Mouse (Mus musculus) urinary bladder, postnatal 36 days (tissue): ENCODE results near the gene Polr3h.
"Not testable (repeated sequence)": the region's sequence is repeated elsewhere in the genome, so short reads cannot be mapped to it uniquely, and the experiment has no call there.

Source experiments
- DNase-seq, 2 experiments: peaks; one replicate each; pipeline ENCODE4 v3.0.0; 2022; ENCODE audit warnings: low spot score in 2 of 2, mixed read lengths in 1 of 2

Polr3h gene

GRCm38 (mm10) chr15:81917621-81918463 is 8.2 kb downstream of the Polr3h start:
- peak; percentile 41 to 67 for DNase-seq

GRCm38 (mm10) chr15:81917201-81917600 is 8.8 kb downstream of the Polr3h start:
- DNase-seq, result no peak

- no peak for DNase-seq
Observed at GRCm38 (mm10) chr15:81915663-81916062, 10.4 kb downstream of the Polr3h start.

GRCm38 (mm10) chr15:81914668-81915067 is 11.4 kb downstream of the Polr3h start:
- DNase-seq, result no peak

GRCm38 (mm10) chr15:81912498-81912897 is 13.5 kb downstream of the Polr3h start:
- DNase-seq, result no peak

- DNase-seq, result not testable (repeated sequence)
Observed at GRCm38 (mm10) chr15:81908767-81909166, 17.3 kb downstream of the Polr3h start.

- DNase-seq, result no peak
Observed at GRCm38 (mm10) chr15:81907953-81908352, 18.1 kb downstream of the Polr3h start.

- peak; percentile 44 to 61 for DNase-seq
Observed at GRCm38 (mm10) chr15:81904939-81905338, 21.1 kb downstream of the Polr3h start.

GRCm38 (mm10) chr15:81898751-81899150 is 27.3 kb downstream of the Polr3h start:
- no peak for DNase-seq

GRCm38 (mm10) chr15:81897607-81898285 is 28.3 kb downstream of the Polr3h start:
- no peak for DNase-seq

GRCm38 (mm10) chr15:81896407-81896806 is 29.6 kb downstream of the Polr3h start:
- no peak for DNase-seq

GRCm38 (mm10) chr15:81894002-81894401 is 32.0 kb downstream of the Polr3h start:
- DNase-seq, result no peak

- DNase-seq, result no peak
Observed at GRCm38 (mm10) chr15:81891822-81892580, 34.0 kb downstream of the Polr3h start.

GRCm38 (mm10) chr15:81891140-81891802 is 34.8 kb downstream of the Polr3h start:
- no peak for DNase-seq

GRCm38 (mm10) chr15:81889175-81889574 is 36.9 kb downstream of the Polr3h start:
- no peak for DNase-seq

- no peak for DNase-seq
Observed at GRCm38 (mm10) chr15:81886795-81887550, 39.1 kb downstream of the Polr3h start.

- no peak for DNase-seq
Observed at GRCm38 (mm10) chr15:81885418-81885934, 40.6 kb downstream of the Polr3h start.

- DNase-seq, result no peak
Observed at GRCm38 (mm10) chr15:81882348-81882747, 43.7 kb downstream of the Polr3h start.

- DNase-seq, result no peak
Observed at GRCm38 (mm10) chr15:81879531-81880401, 46.3 kb downstream of the Polr3h start.
